Mouse (Mus musculus): ENCODE measurements around the gene Ambra1. TPM values are rescaled to one million over a fixed set of nuclear protein-coding genes. Genes with fewer than 3 reads are reported as not detected.

Gene Ambra1
- polyA plus RNA-seq, 1 experiment from 2014 or later = 23.9 TPM

DNA sequence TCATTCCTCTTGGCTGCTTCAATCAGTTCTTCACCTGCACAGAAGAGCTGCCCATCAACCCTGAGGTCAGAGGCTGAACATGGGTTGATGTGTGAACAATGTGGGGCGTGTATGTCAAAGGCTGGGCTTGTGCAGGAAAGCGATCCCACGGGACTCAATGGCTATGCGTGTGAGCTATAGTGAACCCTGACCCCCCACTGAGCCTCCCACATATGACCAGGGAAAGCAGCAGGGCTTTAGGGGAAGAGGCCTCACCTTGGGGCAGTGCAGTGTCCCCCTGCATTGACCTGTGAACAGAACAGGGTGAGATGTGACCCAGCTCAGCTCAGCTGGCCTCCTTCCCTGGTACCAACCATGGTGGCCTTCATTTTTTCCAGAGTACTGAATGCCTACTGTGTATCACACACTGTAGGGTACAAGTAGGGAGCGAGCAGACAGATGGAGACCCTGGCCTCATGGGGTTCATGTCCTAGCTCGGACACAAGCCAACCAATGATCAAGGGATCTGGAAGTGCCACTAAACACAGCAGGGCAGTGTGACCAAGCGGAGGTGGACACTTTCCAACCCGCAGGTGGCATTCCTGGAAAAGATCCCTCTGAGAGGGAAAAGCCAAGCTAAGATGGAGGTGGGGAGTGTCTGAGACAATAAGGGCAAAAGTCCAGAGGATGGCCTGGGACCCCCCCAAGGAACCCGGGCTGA, 205.0 kb downstream of the Ambra1 start:
- no peaks in the 10 kb centered on the region for H3K27me3 ChIP-seq (replicated peaks)
- H3K4me3 ChIP-seq = no peak overlapping the region
- peaks cover 37% of the 10 kb centered on the region for H3K4me1 ChIP-seq
- no peak overlapping the region for H3K9ac ChIP-seq
- H3K27ac ChIP-seq = no peak overlapping the region
- H3K36me3 ChIP-seq = peaks cover 54% of the 10 kb centered on the region
- no peaks in the 10 kb centered on the region for H3K9me3 ChIP-seq
- H3K4me2 ChIP-seq (replicated peaks) = no peak overlapping the region
- ATAC-seq (ENCODE audit: low FRiP score, low read depth) = no peak
- WGBS = 93% methylated on average over 9 of the region's 9 CpGs

DNA sequence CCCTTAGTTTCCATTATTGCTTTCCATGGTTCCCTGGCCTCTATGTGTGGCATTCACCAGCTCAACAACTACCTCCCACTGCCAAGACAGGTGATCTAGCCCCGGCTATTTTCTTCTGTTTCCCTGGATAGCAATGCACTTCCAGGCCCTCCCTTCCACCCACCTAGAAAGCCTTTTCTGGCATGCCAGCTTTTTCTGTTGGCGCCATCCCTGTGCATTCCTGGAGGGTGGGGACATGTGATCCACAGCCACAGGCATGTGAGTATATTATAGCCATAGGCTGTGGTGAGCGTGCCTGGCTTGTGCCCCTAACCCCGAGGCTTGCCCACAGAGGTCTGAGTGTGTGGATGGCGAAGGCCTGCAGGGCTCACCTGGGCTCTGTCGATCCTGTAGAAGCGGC, 206.2 kb downstream of the Ambra1 start:
- Histone ChIP-seq H3K4me3 (no peak overlapping the region), H3K36me3 (peaks cover 60% of the 10 kb centered on the region), H3K4me1 (peaks cover 30% of the 10 kb centered on the region), H3K9me3 (no peaks in the 10 kb centered on the region), H3K27ac (no peak overlapping the region), H3K4me2 (replicated peaks) (no peak overlapping the region), H3K27me3 (replicated peaks) (no peaks in the 10 kb centered on the region), H3K9ac (no peak overlapping the region)
- no peak for ATAC-seq (ENCODE audit: low FRiP score, low read depth)
- 91% methylated on average over 7 of the region's 7 CpGs for WGBS

- H3K4me3 ChIP-seq = no peak overlapping the region
- H3K9ac ChIP-seq = no peak overlapping the region
- H3K27ac ChIP-seq = no peak overlapping the region
- H3K27me3 ChIP-seq (replicated peaks) = no peaks in the 10 kb centered on the region
- no peaks in the 10 kb centered on the region for H3K9me3 ChIP-seq
- WGBS = 85% methylated on average over 15 of the region's 15 CpGs
- H3K4me2 ChIP-seq (replicated peaks) = no peak overlapping the region
- peaks cover under 1% of the 10 kb centered on the region; the same call in 1 of the 2 replicates for H3K4me1 ChIP-seq
- H3K36me3 ChIP-seq = peaks cover 68% of the 10 kb centered on the region
- no peak for ATAC-seq (ENCODE audit: low FRiP score, low read depth)
These were observed 209.5 kb downstream of the Ambra1 start for GRCm38 (mm10) chr2:91939303-91939935.

DNA sequence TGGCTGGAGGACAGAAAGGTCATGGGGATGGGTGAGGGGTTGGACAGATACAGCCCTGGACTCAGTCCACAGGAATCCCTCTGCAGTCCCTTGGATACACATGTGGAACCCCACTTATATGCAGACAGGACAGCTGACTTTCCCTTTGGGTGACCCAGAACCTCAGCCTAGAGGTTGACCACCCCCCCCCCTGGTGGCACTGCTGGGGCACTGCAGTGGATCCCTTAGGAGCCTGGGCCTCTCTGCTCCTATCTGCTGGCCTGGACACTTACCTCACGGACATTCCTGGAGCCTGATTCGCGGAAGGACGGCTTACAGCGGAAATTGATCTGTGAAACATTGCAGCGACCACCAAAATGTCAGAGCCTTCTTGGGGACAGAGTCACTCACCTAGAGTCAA, 212.4 kb downstream of the Ambra1 start:
- Histone ChIP-seq H3K36me3 (peaks cover 41% of the 10 kb centered on the region), H3K4me3 (no peak overlapping the region), H3K9me3 (no peaks in the 10 kb centered on the region), H3K27me3 (replicated peaks) (no peaks in the 10 kb centered on the region), H3K4me1 (peaks cover 24% of the 10 kb centered on the region), H3K27ac (no peak overlapping the region), H3K4me2 (replicated peaks) (no peak overlapping the region), H3K9ac (no peak overlapping the region)
- WGBS = 76% methylated on average over 6 of the region's 6 CpGs
- no peak for ATAC-seq (ENCODE audit: low FRiP score, low read depth)

DNA sequence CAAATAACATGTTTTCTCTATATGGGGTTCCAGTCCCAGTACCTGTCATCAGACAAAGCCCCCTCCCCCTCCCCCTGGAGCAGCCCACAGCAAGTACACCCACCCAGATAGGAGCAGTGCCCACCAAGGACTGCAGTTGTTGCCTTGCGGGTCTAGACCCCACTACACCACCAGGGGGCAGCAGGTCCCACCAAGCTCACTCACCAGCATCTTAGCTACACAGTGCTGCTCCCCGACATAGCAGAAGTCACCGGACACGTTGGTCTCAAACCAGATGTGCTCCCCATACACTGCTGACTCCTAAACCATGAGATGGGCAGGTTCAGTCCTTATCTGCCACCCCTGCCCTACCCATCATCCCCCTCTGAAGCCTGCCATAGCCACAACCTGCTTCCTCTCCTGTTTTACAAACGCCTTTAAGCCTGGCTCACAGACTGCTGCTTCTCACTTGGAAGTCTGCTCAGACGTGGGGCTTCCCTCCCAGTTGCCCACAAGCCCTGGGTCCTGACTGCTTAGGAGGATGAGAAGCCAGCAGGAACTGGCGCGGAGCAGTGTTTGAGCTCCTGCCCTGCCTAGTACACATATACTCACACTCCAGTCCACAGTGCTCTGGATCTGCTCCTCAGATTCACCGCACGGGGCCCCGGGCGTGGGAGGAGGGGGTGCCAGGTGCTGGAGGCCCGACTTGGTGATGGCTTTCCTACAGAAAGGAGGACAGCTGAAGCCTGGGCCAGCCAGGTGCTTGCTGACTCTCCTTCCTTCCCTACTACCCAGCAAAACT, 214.4 kb downstream of the Ambra1 start:
- no peak overlapping the region for H3K9ac ChIP-seq
- no peak overlapping the region for H3K4me3 ChIP-seq
- 48% methylated on average over 13 of the region's 13 CpGs for WGBS
- ATAC-seq (ENCODE audit: low FRiP score, low read depth) = peak; percentile 77
- no peak overlapping the region for H3K27ac ChIP-seq
- no peak overlapping the region for H3K4me2 ChIP-seq (replicated peaks)
- peaks cover 21% of the 10 kb centered on the region for H3K36me3 ChIP-seq
- H3K4me1 ChIP-seq = peaks cover 44% of the 10 kb centered on the region
- H3K27me3 ChIP-seq (replicated peaks) = no peaks in the 10 kb centered on the region
- no peaks in the 10 kb centered on the region for H3K9me3 ChIP-seq

DNA sequence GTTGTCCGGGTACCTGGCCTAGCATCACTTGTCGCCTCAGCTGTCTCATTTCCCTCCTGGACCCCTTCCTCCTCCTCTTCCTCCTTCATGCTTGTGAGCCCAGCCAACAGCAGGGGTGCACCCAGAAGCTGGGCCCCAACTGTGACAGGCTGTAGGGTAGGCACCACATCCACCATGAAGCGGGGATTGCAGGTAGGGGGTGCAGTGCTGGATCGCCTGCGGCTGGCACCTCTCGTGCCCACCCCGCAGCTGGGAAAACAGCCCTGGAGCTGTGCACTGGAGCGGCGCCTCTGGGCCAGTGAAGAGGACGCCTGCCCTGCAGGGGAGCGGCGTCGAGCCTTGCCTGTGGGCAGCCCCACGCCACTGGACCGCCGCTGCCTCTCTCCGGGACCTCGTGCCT, 215.5 kb downstream of the Ambra1 start, which contains the start of gene Gm9821:
Gene Gm9821 (plus strand): TSS at position 221 of the 400 bp plus-strand sequence.
- H3K4me1 ChIP-seq = peaks cover 55% of the 10 kb centered on the region
- no peak within 1 kb of the TSS for H3K4me2 ChIP-seq (replicated peaks)
- no peak within 1 kb of the TSS for H3K27ac ChIP-seq
- H3K9ac ChIP-seq = 0 out of 2 replicates have a peak within 1 kb of the TSS, but pooled peaks have one; percentile 1
- ATAC-seq (ENCODE audit: low FRiP score, low read depth) = no peak
- no peak within 1 kb of the TSS for H3K4me3 ChIP-seq
- peaks cover 13% of the 10 kb centered on the region; the same call in 1 of the 2 replicates for H3K36me3 ChIP-seq
- 89% methylated on average over 18 of the region's 18 CpGs for WGBS
- no peaks in the 10 kb centered on the region for H3K9me3 ChIP-seq
- no peaks in the 10 kb centered on the region for H3K27me3 ChIP-seq (replicated peaks)

DNA sequence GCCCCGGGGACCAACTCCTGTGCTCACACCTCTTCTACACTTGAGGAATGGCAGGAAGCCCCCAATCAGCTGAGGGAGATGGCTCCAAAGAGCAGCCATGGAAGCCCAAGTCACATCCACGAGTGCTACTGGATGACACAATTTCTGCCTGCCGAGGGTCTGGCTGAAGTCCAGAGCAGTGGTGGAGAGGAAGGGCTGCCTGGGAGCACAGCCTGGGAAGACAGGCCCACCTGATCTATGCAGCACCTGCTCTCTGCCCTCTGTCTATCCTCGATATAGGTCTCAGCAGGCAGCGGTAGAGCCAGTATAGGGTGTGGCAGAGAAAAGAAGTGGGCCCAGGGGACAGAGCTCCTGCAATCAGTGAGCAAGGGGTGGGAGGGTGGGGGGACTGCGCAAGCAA, 216.9 kb downstream of the Ambra1 start:
- Histone ChIP-seq H3K4me3 (no peak overlapping the region), H3K27ac (0 out of 2 replicates have a peak overlapping the region, but pooled peaks have one; percentile 8), H3K27me3 (replicated peaks) (no peaks in the 10 kb centered on the region), H3K4me1 (peaks cover 59% of the 10 kb centered on the region), H3K4me2 (replicated peaks) (0 out of 2 replicates have a peak overlapping the region, but pooled peaks have one; percentile 3), H3K36me3 (peaks cover 5% of the 10 kb centered on the region; the same call in 1 of the 2 replicates), H3K9me3 (no peaks in the 10 kb centered on the region), H3K9ac (0 out of 2 replicates have a peak overlapping the region, but pooled peaks have one; percentile 21)
- WGBS = 67% methylated on average over 6 of the region's 6 CpGs
- no peak for ATAC-seq (ENCODE audit: low FRiP score, low read depth)

DNA sequence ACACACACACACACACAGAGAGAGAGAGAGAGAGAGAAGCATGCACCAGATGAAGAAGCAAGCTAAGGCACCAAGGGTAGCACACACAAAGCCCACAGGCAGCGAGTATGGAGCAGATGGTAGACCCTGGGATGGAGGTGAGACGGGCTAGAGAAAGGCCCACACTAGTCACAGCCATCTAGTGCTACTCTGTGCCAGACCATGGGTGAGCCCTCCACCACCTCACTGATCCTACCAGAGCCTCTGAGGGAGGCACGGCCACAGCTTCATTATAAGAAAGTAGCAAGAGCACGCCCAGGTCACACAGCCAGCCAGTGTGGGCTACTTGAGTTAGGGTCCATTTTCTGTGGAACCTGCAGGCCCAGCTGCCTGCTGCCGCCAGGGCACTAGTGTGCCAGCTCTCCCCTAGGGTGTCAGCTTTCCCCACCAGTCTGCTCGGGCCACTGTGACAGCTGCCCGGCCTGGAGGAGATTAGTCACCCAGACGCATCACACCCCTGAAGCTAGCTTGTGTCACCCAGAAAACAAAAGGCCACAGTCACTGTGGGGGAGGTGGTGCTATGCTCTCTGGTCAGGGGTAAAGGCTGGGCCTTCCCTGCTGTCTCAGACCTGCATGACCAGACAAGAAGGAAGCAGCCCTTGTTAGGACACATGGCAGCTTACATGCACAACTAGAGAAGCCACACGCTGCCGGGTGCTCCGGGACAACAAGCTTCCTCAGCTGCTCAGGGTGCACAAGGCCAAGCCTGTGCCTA, 217.6 kb downstream of the Ambra1 start:
- 0 out of 2 replicates have a peak overlapping the region, but pooled peaks have one; percentile 8 for H3K27ac ChIP-seq
- no peak for ATAC-seq (ENCODE audit: low FRiP score, low read depth)

GRCm38 (mm10) chr2:91948151-91948509, 218.2 kb downstream of the Ambra1 start:
- Histone ChIP-seq H3K4me3 (no peak overlapping the region), H3K4me1 (peaks cover 59% of the 10 kb centered on the region), H3K27me3 (replicated peaks) (no peaks in the 10 kb centered on the region), H3K9ac (peak overlapping the region; percentile 3; the same call in 1 of the 2 replicates), H3K9me3 (no peaks in the 10 kb centered on the region), H3K27ac (no peak overlapping the region), H3K4me2 (replicated peaks) (peak overlapping the region; percentile 7; the same call in 1 of the 2 replicates), H3K36me3 (no peaks in the 10 kb centered on the region)
- ATAC-seq (ENCODE audit: low FRiP score, low read depth) = no peak
- 82% methylated on average over 6 of the region's 6 CpGs for WGBS

More for the DNA sequence above, 217.6 kb downstream of the Ambra1 start:
- H3K9me3 ChIP-seq = no peaks in the 10 kb centered on the region
- no peaks in the 10 kb centered on the region for H3K36me3 ChIP-seq
- 53% methylated on average over 11 of the region's 11 CpGs for WGBS
- peak overlapping the region; percentile 7; the same call in 1 of the 2 replicates for H3K4me2 ChIP-seq (replicated peaks)
- H3K4me3 ChIP-seq = no peak overlapping the region
- H3K4me1 ChIP-seq = peaks cover 59% of the 10 kb centered on the region
- no peaks in the 10 kb centered on the region for H3K27me3 ChIP-seq (replicated peaks)
- H3K9ac ChIP-seq = peak overlapping the region; percentile 3; the same call in 1 of the 2 replicates

DNA sequence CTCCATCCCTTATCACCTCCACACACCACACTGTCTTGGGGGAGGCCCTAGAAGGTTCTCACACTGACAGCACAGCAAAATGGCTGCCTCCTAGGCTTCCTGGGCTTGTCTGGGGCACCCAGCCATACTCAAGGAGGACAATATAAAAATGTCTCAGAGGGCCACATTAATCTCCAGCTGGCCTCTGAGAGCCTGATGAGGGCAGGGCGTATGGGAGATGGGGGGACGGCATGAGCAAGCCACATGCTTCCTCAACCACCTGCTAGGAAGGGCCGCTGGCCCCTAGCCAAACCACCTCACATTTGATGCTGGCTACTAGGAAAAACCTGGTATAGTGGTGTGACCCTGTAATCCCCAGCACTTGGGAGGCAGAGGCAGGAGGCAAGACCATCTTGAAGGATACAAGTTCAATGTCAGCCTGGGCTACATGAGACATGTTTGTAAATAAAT, 218.9 kb downstream of the Ambra1 start:
- Histone ChIP-seq H3K36me3 (no peaks in the 10 kb centered on the region), H3K4me3 (no peak overlapping the region), H3K4me2 (replicated peaks) (peak overlapping the region; percentile 45; the same call in 1 of the 2 replicates), H3K4me1 (peaks cover 60% of the 10 kb centered on the region), H3K9ac (no peak overlapping the region), H3K27ac (no peak overlapping the region), H3K27me3 (replicated peaks) (no peaks in the 10 kb centered on the region), H3K9me3 (no peaks in the 10 kb centered on the region)
- WGBS = 78% methylated on average over 3 of the region's 3 CpGs
- ATAC-seq (ENCODE audit: low FRiP score, low read depth) = no peak

Data from neural tube, embryonic 12.5 days (tissue).